Mouse (Mus musculus) C2C12 (cell line): ENCODE results near the gene Dst. TPM values are rescaled to one million over a fixed set of nuclear protein-coding genes. Genes with fewer than 3 reads are reported as not detected.

Experiments used
- H3K27me3 ChIP-seq: one replicate; pipeline ENCODE4 v1.6.1; 2011; ENCODE audit not compliant: control insufficient read depth, insufficient read depth, insufficient read length
- H3K36me3 ChIP-seq: one replicate; pipeline ENCODE4 v1.6.1; 2011; ENCODE audit not compliant: control insufficient read depth, insufficient read depth
- H3K4me3 ChIP-seq: one replicate; pipeline ENCODE4 v1.5.1; 2011; ENCODE audit warnings: mild to moderate bottlenecking, control low read depth; ENCODE audit not compliant: poor library complexity, insufficient read depth, severe bottlenecking
- H3K79me2 ChIP-seq: one replicate; pipeline ENCODE4 v1.6.1; 2011; ENCODE audit not compliant: control insufficient read depth, insufficient read depth
- H3K79me3 ChIP-seq: one replicate; pipeline ENCODE4 v1.6.1; 2011; ENCODE audit warnings: low read depth, control low read depth
- H3ac ChIP-seq: one replicate; pipeline ENCODE3; 2011; ENCODE audit warnings: low read depth; ENCODE audit not compliant: control insufficient read depth, insufficient read length
- CEBPB ChIP-seq: IDR thresholded peaks from one replicate; pipeline ENCODE4 v1.6.1; 2011; ENCODE audit warnings: low read depth, mild to moderate bottlenecking, control low read depth, moderate library complexity
- CTCF ChIP-seq: IDR thresholded peaks from one replicate; pipeline ENCODE4 v1.5.1; 2011; ENCODE audit not compliant: control insufficient read depth, insufficient read depth, insufficient read length
- FOSL1 ChIP-seq: IDR thresholded peaks from one replicate; pipeline ENCODE4 v1.8.0; 2011; ENCODE audit warnings: mild to moderate bottlenecking, low read length; ENCODE audit not compliant: poor library complexity, insufficient read depth, severe bottlenecking
- MAX ChIP-seq: IDR thresholded peaks from one replicate; pipeline ENCODE4 v1.6.1; 2011; ENCODE audit warnings: mild to moderate bottlenecking, control low read depth
- MYOD1 ChIP-seq: IDR thresholded peaks from one replicate; pipeline ENCODE4 v1.6.1; 2011; ENCODE audit warnings: low read depth; ENCODE audit not compliant: control insufficient read depth, insufficient read length
- MYOG ChIP-seq: IDR thresholded peaks from one replicate; pipeline ENCODE4 v1.6.1; 2011; ENCODE audit not compliant: control insufficient read depth, insufficient read length; ENCODE audit errors: extremely low read depth
- USF1 ChIP-seq: IDR thresholded peaks from one replicate; pipeline ENCODE4 v1.6.1; 2011; ENCODE audit warnings: low read depth, mild to moderate bottlenecking, control low read depth, moderate library complexity
- polyA plus RNA-seq: library from polyadenylated mRNA; unstranded; fragments of >200 nt; fragmentation: generic; extraction: Trizol; gene quantifications from one replicate; pipeline ENCODE4 v1.2.1, GENCODE M21; 2012; ENCODE audit warnings: missing spikeins

Gene Dst
- polyA plus RNA-seq, 1 experiment = 26.5 TPM

- no peak for TF ChIP-seq FOSL1
- Histone ChIP-seq H3K27me3 (no peaks in the 10 kb centered on the region), H3K79me3 (peaks cover 31% of the 10 kb centered on the region)
Observed at GRCm38 (mm10) chr1:34135535-34135934, 227.5 kb downstream of the Dst start.

GRCm38 (mm10) chr1:34139191-34139853, 231.3 kb downstream of the Dst start:
- TF ChIP-seq CTCF (no peak), CEBPB (no peak), MAX (no peak), USF1 (no peak)
- Histone ChIP-seq H3K4me3 (no peak overlapping the region), H3K79me2 (peaks cover 53% of the 10 kb centered on the region), H3ac (no peak overlapping the region), H3K36me3 (peaks cover 23% of the 10 kb centered on the region), H3K27me3 (no peaks in the 10 kb centered on the region), H3K79me3 (peaks cover 15% of the 10 kb centered on the region)

More at GRCm38 (mm10) chr1:34135535-34135934, 227.5 kb downstream of the Dst start:
- H3K36me3 ChIP-seq = peaks cover 21% of the 10 kb centered on the region
- no peak overlapping the region for H3ac ChIP-seq
- H3K79me2 ChIP-seq = peaks cover 61% of the 10 kb centered on the region
- no peak overlapping the region for H3K4me3 ChIP-seq

GRCm38 (mm10) chr1:34139871-34140471, 231.9 kb downstream of the Dst start:
- TF ChIP-seq MYOD1 (no peak), CEBPB (peak; percentile 17), USF1 (peak; percentile 89), MYOG (no peak)
- H3K36me3 ChIP-seq = peaks cover 20% of the 10 kb centered on the region
- no peak overlapping the region for H3K4me3 ChIP-seq

GRCm38 (mm10) chr1:34140686-34141085, 232.7 kb downstream of the Dst start:
- Histone ChIP-seq H3K79me2 (peaks cover 60% of the 10 kb centered on the region), H3K79me3 (peaks cover 17% of the 10 kb centered on the region), H3K36me3 (peaks cover 20% of the 10 kb centered on the region), H3K4me3 (no peak overlapping the region), H3ac (no peak overlapping the region), H3K27me3 (no peaks in the 10 kb centered on the region)
- no peak for TF ChIP-seq CTCF
- TF ChIP-seq MYOG = no peak
- TF ChIP-seq CEBPB = no peak
- TF ChIP-seq MYOD1 = no peak
- TF ChIP-seq FOSL1 = no peak
- TF ChIP-seq USF1 = no peak
- TF ChIP-seq MAX = no peak

More at GRCm38 (mm10) chr1:34139871-34140471, 231.9 kb downstream of the Dst start:
- peaks cover 56% of the 10 kb centered on the region for H3K79me2 ChIP-seq
- H3K27me3 ChIP-seq = no peaks in the 10 kb centered on the region
- H3K79me3 ChIP-seq = peaks cover 15% of the 10 kb centered on the region
- H3ac ChIP-seq = no peak overlapping the region

- peaks cover 20% of the 10 kb centered on the region for H3K36me3 ChIP-seq
- TF ChIP-seq CEBPB = no peak
- TF ChIP-seq FOSL1 = no peak
- no peak for TF ChIP-seq MYOG
- TF ChIP-seq MAX = no peak
- H3K27me3 ChIP-seq = no peaks in the 10 kb centered on the region
- peaks cover 18% of the 10 kb centered on the region for H3K79me3 ChIP-seq
- H3ac ChIP-seq = no peak overlapping the region
- H3K79me2 ChIP-seq = peaks cover 65% of the 10 kb centered on the region
- H3K4me3 ChIP-seq = no peak overlapping the region
Observed at GRCm38 (mm10) chr1:34142951-34143580, 235.0 kb downstream of the Dst start.

- H3ac ChIP-seq = no peak overlapping the region
- TF ChIP-seq CTCF = no peak
- TF ChIP-seq MAX = no peak
- TF ChIP-seq MYOG = no peak
- no peak for TF ChIP-seq FOSL1
- TF ChIP-seq USF1 = no peak
- no peak for TF ChIP-seq CEBPB
- TF ChIP-seq MYOD1 = no peak
- no peak overlapping the region for H3K4me3 ChIP-seq
- H3K36me3 ChIP-seq = peaks cover 20% of the 10 kb centered on the region
- peaks cover 25% of the 10 kb centered on the region for H3K79me3 ChIP-seq
- no peaks in the 10 kb centered on the region for H3K27me3 ChIP-seq
- H3K79me2 ChIP-seq = peaks cover 70% of the 10 kb centered on the region
Observed at GRCm38 (mm10) chr1:34144826-34145225, 236.8 kb downstream of the Dst start.
